Comparison of ENCODE assay signal across 7 mouse cellular contexts in the genomic region with DNA sequence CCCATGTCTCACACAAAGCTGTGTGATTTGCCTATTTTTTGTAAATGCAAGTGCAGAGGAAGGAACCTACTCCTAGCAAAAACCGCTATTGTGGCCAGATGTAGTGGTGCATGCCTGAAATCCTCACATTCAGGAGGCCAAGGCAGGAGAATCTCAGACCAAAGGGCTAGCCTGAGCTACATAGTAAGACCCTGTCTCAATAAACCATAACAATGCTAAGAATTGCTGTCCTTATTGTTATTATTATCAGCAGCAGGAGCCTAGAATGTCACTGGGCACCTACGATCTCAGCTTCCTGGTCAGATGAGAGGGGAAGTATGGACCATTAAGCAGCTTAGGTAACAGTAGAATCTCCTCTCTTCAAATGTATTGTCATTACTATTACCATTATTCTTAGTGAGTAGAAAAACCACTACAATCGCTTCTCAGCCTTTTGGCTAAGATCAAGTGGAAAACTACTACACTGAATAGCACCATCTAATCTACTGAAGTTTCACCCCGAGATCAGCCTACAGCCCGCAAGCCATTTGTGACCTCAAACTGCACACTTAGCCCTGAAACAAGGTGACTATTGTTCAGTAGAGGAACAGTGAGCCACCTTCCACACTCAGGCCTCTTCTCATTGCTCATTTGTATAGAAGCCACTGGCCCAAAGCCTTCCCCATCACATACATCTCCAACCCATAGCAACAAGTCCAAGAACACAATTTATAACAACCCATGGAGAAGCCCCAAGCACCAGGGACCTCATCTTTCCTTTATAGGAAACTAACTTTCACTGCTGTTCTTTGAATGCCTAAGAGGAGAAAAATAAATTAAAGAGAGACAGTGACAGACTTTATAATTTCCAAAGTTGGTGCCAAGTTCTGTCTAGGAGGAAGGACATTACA.
DNase-seq lines count a peak whose midpoint lies in the region; ATAC-seq lines count a peak whose summit lies in the region.

No protein-coding gene starts in this region.

- DNase-seq in lung, postnatal 36 days = no peak
- peak; percentile 43 for DNase-seq in retina, postnatal 1 day
- DNase-seq in urinary bladder, postnatal 25 days (ENCODE audit: low spot score) = no peak
- DNase-seq in frontal cortex, adult 2 months (ENCODE audit: extremely low spot score in 1 of 2, low spot score in 1 of 2) = no peak

- no peak for ATAC-seq in lung, embryonic 15.5 days (ENCODE audit: borderline replicate concordance, extremely low read depth, low FRiP score, low TSS enrichment)
- ATAC-seq in forebrain, embryonic 13.5 days = no peak
- peak; percentile 40 for ATAC-seq in intestine, embryonic 16.5 days

- peak overlapping the region; percentile 88 for H3K27ac ChIP-seq in lung, embryonic 15.5 days
- no peak overlapping the region for H3K27ac ChIP-seq in forebrain, embryonic 13.5 days
- H3K27ac ChIP-seq in intestine, embryonic 16.5 days (ENCODE audit: low read length) = peak overlapping the region; percentile 77

- H3K4me3 ChIP-seq in lung, embryonic 15.5 days = no peak overlapping the region
- H3K4me3 ChIP-seq in forebrain, embryonic 13.5 days = no peak overlapping the region
- no peak overlapping the region for H3K4me3 ChIP-seq in intestine, embryonic 16.5 days (ENCODE audit: low read length)

- H3K27me3 ChIP-seq in lung, embryonic 15.5 days = no peaks in the 10 kb centered on the region
- H3K27me3 ChIP-seq in forebrain, embryonic 13.5 days = no peaks in the 10 kb centered on the region
- H3K27me3 ChIP-seq in intestine, embryonic 16.5 days (replicated peaks; ENCODE audit: control insufficient read depth, insufficient read depth, low read length) = no peaks in the 10 kb centered on the region

- 75% methylated on average over 5 of the region's 5 CpGs for WGBS in lung, embryonic 15.5 days
- 75% methylated on average over 5 of the region's 5 CpGs for WGBS in forebrain, embryonic 13.5 days
- WGBS in intestine, embryonic 16.5 days = 81% methylated on average over 5 of the region's 5 CpGs

- H3K4me2 ChIP-seq in lung, embryonic 15.5 days = peak overlapping the region; percentile 58
- peak overlapping the region; percentile 62 for H3K4me2 ChIP-seq in forebrain, embryonic 13.5 days
- peak overlapping the region; percentile 41; the same call in 1 of the 2 replicates for H3K4me2 ChIP-seq in intestine, embryonic 16.5 days (ENCODE audit: low read depth, low read length)

- no peak overlapping the region for H3K9ac ChIP-seq in lung, embryonic 15.5 days
- H3K9ac ChIP-seq in forebrain, embryonic 13.5 days = no peak overlapping the region; the same call in 1 of the 2 replicates
- no peak overlapping the region for H3K9ac ChIP-seq in intestine, embryonic 16.5 days (ENCODE audit: low read depth, low read length)

- no peaks in the 10 kb centered on the region for H3K36me3 ChIP-seq in lung, embryonic 15.5 days
- no peaks in the 10 kb centered on the region for H3K36me3 ChIP-seq in forebrain, embryonic 13.5 days (ENCODE audit: poor library complexity, severe bottlenecking)
- H3K36me3 ChIP-seq in intestine, embryonic 16.5 days (ENCODE audit: control insufficient read depth, insufficient read depth, low read length) = no peaks in the 10 kb centered on the region

- peaks cover 28% of the 10 kb centered on the region for H3K4me1 ChIP-seq in lung, embryonic 15.5 days
- H3K4me1 ChIP-seq in forebrain, embryonic 13.5 days = peaks cover 24% of the 10 kb centered on the region
- peaks cover 18% of the 10 kb centered on the region for H3K4me1 ChIP-seq in intestine, embryonic 16.5 days (ENCODE audit: control insufficient read depth, insufficient read depth, low read length)

- no peaks in the 10 kb centered on the region for H3K9me3 ChIP-seq in lung, embryonic 15.5 days
- H3K9me3 ChIP-seq in forebrain, embryonic 13.5 days (replicated peaks) = no peaks in the 10 kb centered on the region
- H3K9me3 ChIP-seq in intestine, embryonic 16.5 days (ENCODE audit: control insufficient read depth, low read length) = no peaks in the 10 kb centered on the region
